Mouse (Mus musculus) G1E (cell line): ENCODE measurements around the gene Chst11. TPM values are rescaled to one million over a fixed set of nuclear protein-coding genes. Genes with fewer than 3 reads are reported as not detected.

Source experiments
- ATAC-seq: 2 replicates; pipeline ENCODE4 v1.8.0; 2016; ENCODE audit warnings: mild to moderate bottlenecking; ENCODE audit not compliant: insufficient number of reproducible peaks, poor library complexity, low FRiP score, severe bottlenecking; ENCODE audit errors: extremely low read depth
- DNase-seq: peaks from one replicate; pipeline ENCODE4 v3.0.0; 2012; ENCODE audit warnings: low spot score
- H3K27me3 ChIP-seq: 2 replicates; pipeline ENCODE4 v1.6.1; 2012; ENCODE audit warnings: mild to moderate bottlenecking, low read length, inconsistent platforms; ENCODE audit not compliant: insufficient read depth
- H3K36me3 ChIP-seq: replicated peaks from 2 replicates; pipeline ENCODE3; 2012; ENCODE audit warnings: mild to moderate bottlenecking, inconsistent platforms
- H3K4me1 ChIP-seq: 2 replicates; pipeline ENCODE4 v1.6.1; 2012; ENCODE audit warnings: low read depth, low read length, inconsistent platforms, mixed read lengths; ENCODE audit not compliant: insufficient read depth
- H3K4me3 ChIP-seq: 2 replicates; pipeline ENCODE4 v1.5.1; 2012; ENCODE audit warnings: low read depth, mild to moderate bottlenecking, inconsistent platforms, low read length, moderate library complexity, mixed read lengths
- H3K9me3 ChIP-seq: replicated peaks from 2 replicates; pipeline ENCODE4 v1.6.1; 2012; ENCODE audit warnings: inconsistent platforms
- CTCF ChIP-seq: IDR thresholded peaks from 2 replicates; pipeline ENCODE4 v1.5.1; 2012; ENCODE audit warnings: low read depth, low read length, inconsistent platforms, mixed read lengths
- GATA1 ChIP-seq: IDR thresholded peaks from 2 replicates; pipeline ENCODE4 v1.6.1; 2012; ENCODE audit warnings: borderline replicate concordance, low read length, inconsistent platforms, mixed read lengths
- GATA2 ChIP-seq: IDR thresholded peaks from 2 replicates; pipeline ENCODE4 v1.6.1; 2012; ENCODE audit warnings: low read depth, low read length, inconsistent platforms, borderline replicate concordance
- POLR2AphosphoS5 ChIP-seq: IDR thresholded peaks from 2 replicates; pipeline ENCODE4 v1.6.1; 2012; ENCODE audit warnings: low read depth, low read length, inconsistent platforms; ENCODE audit not compliant: insufficient replicate concordance
- TAL1 ChIP-seq: conservative IDR thresholded peaks from 2 replicates; pipeline ENCODE4 v1.6.1; 2012; ENCODE audit warnings: low read depth, low read length, inconsistent platforms, mixed read lengths
- polyA plus RNA-seq: library from polyadenylated mRNA; stranded (reverse); fragments of >175 nt; gene quantifications from 2 replicates; pipeline ENCODE4 v1.2.3, GENCODE M21; 2012
- total RNA-seq, 2 experiments: library from RNA; stranded (forward) in 1 of 2; stranded (reverse) in 1 of 2; fragments of 200-1000 nt in 1 of 2; fragments of >200 nt in 1 of 2; fragmentation: Nextera tagmentation in 1 of 2; gene quantifications; 2 replicates each; pipeline ENCODE4 v1.2.3; 2014 to 2017

Gene Chst11
- total and polyA plus RNA-seq, 3 experiments, result 15.6 to 44.6 (median 38.2) TPM

DNA sequence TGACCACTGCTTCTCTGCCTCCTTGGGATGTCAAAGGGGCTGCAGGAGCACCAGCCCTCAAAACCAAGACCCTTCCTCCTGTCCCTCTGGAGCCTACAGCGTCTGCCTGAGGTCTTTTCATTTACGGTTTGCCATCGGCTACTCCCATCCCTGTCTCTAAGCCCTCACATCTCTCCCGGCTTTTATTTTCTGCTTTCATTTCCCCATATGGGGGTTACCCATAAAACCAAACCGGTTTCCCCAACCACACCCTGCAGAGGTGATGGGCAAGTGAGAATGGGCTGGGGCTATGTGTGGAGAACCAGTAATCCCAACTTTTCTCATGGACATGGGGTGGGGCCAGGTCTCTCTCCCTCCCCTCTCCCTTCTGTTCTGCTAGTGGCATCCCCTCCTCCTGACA is 156.1 kb downstream of the Chst11 start:
- no peak overlapping the region for H3K4me3 ChIP-seq
- H3K36me3 ChIP-seq, result peaks cover 78% of the 10 kb centered on the region
- no peaks in the 10 kb centered on the region for H3K27me3 ChIP-seq
- ATAC-seq (no peak), DNase-seq (no peak)
- H3K4me1 ChIP-seq, result peaks cover 36% of the 10 kb centered on the region
- TF ChIP-seq POLR2AphosphoS5, result no peak
- no peak for TF ChIP-seq GATA1
- no peak for TF ChIP-seq GATA2
- no peak for TF ChIP-seq CTCF
- no peak for TF ChIP-seq TAL1
- no peaks in the 10 kb centered on the region for H3K9me3 ChIP-seq

DNA sequence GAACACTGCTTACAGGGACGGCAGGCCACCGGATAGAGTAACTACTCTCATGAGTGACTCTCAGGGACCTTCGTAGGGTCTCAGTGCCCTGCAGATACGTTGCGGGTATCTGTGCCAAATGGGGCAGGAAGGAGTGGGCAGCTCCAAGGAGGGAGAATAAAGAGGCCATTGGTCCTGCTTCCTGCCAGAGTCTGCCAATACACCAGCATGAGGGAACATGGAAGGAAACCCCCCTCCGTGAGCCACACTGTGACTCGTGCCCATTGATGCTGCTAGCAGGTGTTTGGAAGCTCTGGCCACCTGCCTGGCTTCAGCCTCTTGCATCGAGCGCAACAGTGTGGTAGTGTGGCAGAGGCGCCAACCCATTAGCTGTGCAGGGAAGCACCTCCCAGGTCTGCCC is 157.8 kb downstream of the Chst11 start:
- Histone ChIP-seq H3K36me3 (peaks cover 75% of the 10 kb centered on the region), H3K4me1 (peaks cover 35% of the 10 kb centered on the region)

DNA sequence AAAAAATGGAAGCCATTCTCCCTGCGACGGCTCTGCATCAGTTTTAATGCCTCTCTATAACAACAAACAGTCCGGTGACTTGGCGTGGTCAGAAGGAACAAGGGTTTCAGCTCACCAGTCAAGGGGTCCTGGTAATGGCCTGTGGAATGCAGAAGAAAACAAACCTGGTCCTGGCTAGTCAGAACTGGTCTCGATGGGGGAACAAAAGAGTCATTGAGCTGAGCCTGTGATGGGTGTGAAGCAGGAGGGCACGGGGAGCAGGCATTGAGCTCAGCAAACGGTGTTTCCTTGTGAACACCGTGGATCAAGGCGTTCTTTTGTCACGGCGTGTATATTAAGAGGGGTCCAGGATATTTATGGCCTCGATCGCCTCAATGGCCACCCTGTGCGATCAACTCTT is 160.5 kb downstream of the Chst11 start:
- Histone ChIP-seq H3K4me1 (peaks cover 43% of the 10 kb centered on the region), H3K27me3 (no peaks in the 10 kb centered on the region), H3K36me3 (peaks cover 71% of the 10 kb centered on the region), H3K4me3 (no peak overlapping the region), H3K9me3 (no peaks in the 10 kb centered on the region)
- ATAC-seq (no peak), DNase-seq (no peak)
- no peak for TF ChIP-seq TAL1
- no peak for TF ChIP-seq GATA1

More for the DNA sequence above, 157.8 kb downstream of the Chst11 start:
- ATAC-seq, result no peak
- H3K9me3 ChIP-seq, result no peaks in the 10 kb centered on the region
- no peak for DNase-seq
- TF ChIP-seq GATA1 (no peak), POLR2AphosphoS5 (no peak), GATA2 (no peak), CTCF (no peak), TAL1 (no peak)
- H3K4me3 ChIP-seq, result no peak overlapping the region; the same call in 1 of the 2 replicates
- H3K27me3 ChIP-seq, result no peaks in the 10 kb centered on the region

DNA sequence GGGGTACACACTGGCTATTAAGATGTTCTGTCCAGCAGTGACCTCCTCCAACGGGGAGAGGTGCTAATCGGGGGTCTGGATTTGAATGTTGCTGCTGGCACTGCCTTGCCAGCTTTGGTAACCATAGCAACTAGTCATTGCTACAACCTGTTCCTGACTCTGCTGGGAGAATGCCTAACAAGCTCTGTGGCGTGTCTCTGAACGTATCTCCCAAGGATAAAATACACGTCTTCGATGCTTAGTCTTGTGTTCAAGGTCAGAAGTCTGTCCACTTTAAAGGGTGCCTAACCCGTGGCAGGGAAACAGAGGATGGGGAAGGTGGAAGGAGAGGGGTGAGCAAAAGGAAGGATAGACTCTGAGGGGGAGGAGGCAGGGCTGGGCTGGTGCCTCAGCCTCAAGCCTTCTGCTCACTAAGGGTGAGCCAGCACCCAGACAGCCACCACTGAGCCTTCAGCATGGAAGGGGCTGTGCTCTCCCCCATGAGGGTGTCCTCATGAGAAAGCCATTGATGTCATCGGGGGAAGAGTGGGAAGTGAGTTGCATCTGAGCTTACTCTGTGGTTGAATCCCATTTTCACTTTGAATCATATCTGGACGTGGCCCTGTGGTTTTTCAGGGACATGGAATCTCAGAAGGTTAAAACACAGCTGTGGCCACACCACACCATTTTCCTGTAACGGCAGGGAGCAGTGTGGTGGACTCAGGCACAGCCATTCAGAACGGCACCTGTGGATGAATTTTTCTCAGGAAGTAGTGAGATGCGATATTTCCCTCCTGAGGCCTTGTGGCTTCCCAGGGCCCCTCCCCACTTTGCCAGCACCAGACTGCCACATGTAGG is 164.3 kb downstream of the Chst11 start:
- Histone ChIP-seq H3K27me3 (no peaks in the 10 kb centered on the region), H3K9me3 (no peaks in the 10 kb centered on the region), H3K4me3 (no peak overlapping the region), H3K4me1 (peaks cover 53% of the 10 kb centered on the region), H3K36me3 (peaks cover 52% of the 10 kb centered on the region)
- ATAC-seq, result no peak
- TF ChIP-seq CTCF (no peak), POLR2AphosphoS5 (no peak), GATA2 (no peak), TAL1 (no peak), GATA1 (no peak)
- no peak for DNase-seq

DNA sequence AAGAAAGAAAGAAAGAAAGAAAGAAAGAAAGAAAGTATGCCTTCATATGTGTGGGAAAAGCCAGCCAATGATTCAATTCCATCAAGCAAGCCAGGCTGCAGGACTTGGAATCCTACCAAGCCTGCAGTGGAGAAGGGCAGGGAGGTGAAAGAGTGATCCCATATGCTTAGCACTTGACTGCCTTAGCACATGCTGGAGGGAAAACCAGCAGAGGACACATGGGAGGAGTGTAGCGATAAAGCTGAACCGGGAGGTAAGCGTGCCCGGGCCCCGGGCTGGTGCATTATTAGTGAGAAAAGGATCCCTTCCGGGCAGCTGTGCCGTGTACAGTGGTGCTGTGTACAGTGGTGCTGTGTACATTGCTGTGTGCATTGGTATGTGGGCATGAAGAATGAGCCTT is 165.3 kb downstream of the Chst11 start:
- Histone ChIP-seq H3K36me3 (peaks cover 49% of the 10 kb centered on the region), H3K4me3 (no peak overlapping the region), H3K9me3 (no peaks in the 10 kb centered on the region), H3K4me1 (peaks cover 56% of the 10 kb centered on the region), H3K27me3 (no peaks in the 10 kb centered on the region)
- TF ChIP-seq POLR2AphosphoS5 (no peak), GATA1 (no peak), TAL1 (no peak), GATA2 (no peak), CTCF (no peak)
- DNase-seq (no peak), ATAC-seq (no peak)

GRCm38 (mm10) chr10:83151362-83151761 is 166.1 kb downstream of the Chst11 start:
- H3K4me1 ChIP-seq, result peaks cover 58% of the 10 kb centered on the region
- ATAC-seq (no peak), DNase-seq (no peak)
- H3K36me3 ChIP-seq, result peaks cover 49% of the 10 kb centered on the region
- H3K9me3 ChIP-seq, result no peaks in the 10 kb centered on the region
- no peak for TF ChIP-seq TAL1
- no peak for TF ChIP-seq GATA2
- no peak for TF ChIP-seq POLR2AphosphoS5
- no peak for TF ChIP-seq CTCF
- no peak for TF ChIP-seq GATA1
- H3K27me3 ChIP-seq, result no peaks in the 10 kb centered on the region
- H3K4me3 ChIP-seq, result no peak overlapping the region
